In genomic region chr14:12409811-12410210, GRCm38 (mm10) we compare ENCODE assay signal across 18 mouse cellular contexts.
A peak's percentile ranks its signal among the peaks of the same experiment; 100 is the strongest.
DNase-seq lines count a peak whose midpoint lies in the region; TF ChIP-seq lines count a peak whose summit lies in the region.
"Had no signal": no experiment of that assay in that cellular context is flagged by ENCODE, and none has a peak within 500 bp of the region (broad histone marks: within the 10 kb centered on the region; RNA-seq: fewer than 3 reads in every experiment).

No protein-coding gene starts in this region.

- DNase-seq in heart, adult 11 months = peak; percentile 78
- no peak for DNase-seq in heart, postnatal 25 days (ENCODE audit: low spot score)
- DNase-seq in layer of hippocampus, adult 2 months (ENCODE audit: low spot score in 2 of 2) = no peak
- DNase-seq in layer of hippocampus, postnatal 25 days (ENCODE audit: extremely low spot score in 1 of 2, low spot score in 1 of 2) = no peak
- DNase-seq in CH12.LX (ENCODE audit: extremely low read depth) = peak; percentile 50
- no peak for DNase-seq in embryo, embryonic 10.5 days (ENCODE audit: low spot score)
- DNase-seq: adrenal gland, adult 2 months; adrenal gland, adult 8-10 months; adrenal gland, postnatal 10 days; adrenal gland, postnatal 14 days; adrenal gland, postnatal 25 days; adrenal gland, postnatal 36 days; B cell, adult 2 months; cerebellum, adult 11 months; cerebellum, adult 11-12 months; cerebellum, adult 18-20 months; cerebellum, adult 2 months had no signal

- TF ChIP-seq RAD21 in CH12.LX (IDR thresholded peaks at IDR 0.05; ENCODE audit: low read depth, low read length) = no peak

- peaks cover 0 to 15% of the 10 kb centered on the region in 2 experiments; a peak in 2 of 4 replicates for H3K4me1 ChIP-seq in CH12.LX (ENCODE audit: control insufficient read depth in 1 of 2, insufficient read depth in 2 of 2)

- no peaks in the 10 kb centered on the region for H3K36me3 ChIP-seq in CH12.LX (replicated peaks in 1 of 2; ENCODE audit: control insufficient read depth in 1 of 2, insufficient read depth in 1 of 2, low read length in 1 of 2)
- H3K36me3 ChIP-seq: G1E had no signal

- in situ Hi-C loops in CH12.LX (cut with MboI; ENCODE audit: low pct_ligation_motif_present, low pct_unique_long_range_greater_than_20kb, low sequenced_read_pairs) = no loop called here

- no peaks in the 10 kb centered on the region for H3K9me3 ChIP-seq in CH12.LX (replicated peaks; ENCODE audit: low read length)
- H3K9me3 ChIP-seq: G1E had no signal

- dilution Hi-C loops in CH12.LX (cut with MboI; ENCODE audit: extremely low pct_ligation_motif_present, extremely low pct_unique_long_range_greater_than_20kb, low sequenced_read_pairs) = no loop called here

- no peaks in the 10 kb centered on the region for H3K27me3 ChIP-seq in CH12.LX (replicated peaks)

- H3K27ac ChIP-seq in layer of hippocampus, adult 2 months = peak overlapping the region; percentile 46; the same call in 1 of the 2 replicates
- no peak overlapping the region for H3K27ac ChIP-seq in CH12.LX (ENCODE audit: insufficient read depth, low read depth)

- H3K4me3 ChIP-seq in layer of hippocampus, adult 2 months = no peak overlapping the region
- H3K4me3 ChIP-seq in CH12.LX (replicated peaks in 1 of 3; ENCODE audit: low read depth in 2 of 3, low read length in 2 of 3, poor library complexity in 1 of 3) = no peak overlapping the region

- no peak overlapping the region for H3K4me2 ChIP-seq in CH12.LX (ENCODE audit: insufficient read depth, low read depth, poor library complexity, severe bottlenecking)

- no peaks in the 10 kb centered on the region for H3K79me2 ChIP-seq in CH12.LX (replicated peaks; ENCODE audit: control insufficient read depth, extremely low read depth, insufficient read depth, poor library complexity, severe bottlenecking)

- no peak for TF ChIP-seq CTCF in layer of hippocampus, adult 2 months (conservative IDR thresholded peaks at IDR 0.05)
- no peak for TF ChIP-seq CTCF in CH12.LX (conservative IDR thresholded peaks at IDR 0.05 in 1 of 2, IDR thresholded peaks at IDR 0.05 in 1 of 2; ENCODE audit: low read depth in 2 of 2, low read length in 2 of 2)

- intact Hi-C loops in heart, postnatal 25 days (cut with DNase I) = no loop called here

- H3K9ac ChIP-seq in CH12.LX (ENCODE audit: insufficient read depth, low read depth) = no peak overlapping the region

- TF ChIP-seq POLR2A in CH12.LX (IDR thresholded peaks at IDR 0.05; ENCODE audit: low read depth, low read length) = no peak

- TF ChIP-seq EP300 in CH12.LX (IDR thresholded peaks at IDR 0.05; ENCODE audit: low read length) = no peak

TF ChIP-seq in CH12.LX, 34 proteins besides CTCF, POLR2A, EP300 and RAD21:
- TF ChIP-seq TCF12 (IDR thresholded peaks at IDR 0.05; ENCODE audit: low read depth, low read length) (no peak), KAT2A (IDR thresholded peaks at IDR 0.05; ENCODE audit: insufficient replicate concordance, low read length) (no peak), MAFK (IDR thresholded peaks at IDR 0.05; ENCODE audit: insufficient replicate concordance, low read length) (no peak), ELF1 (IDR thresholded peaks at IDR 0.05; ENCODE audit: low read depth, low read length) (no peak), POLR2AphosphoS2 (IDR thresholded peaks at IDR 0.05; ENCODE audit: low read depth, low read length) (no peak), MAX (IDR thresholded peaks at IDR 0.05; ENCODE audit: low read length) (no peak), IRF4 (IDR thresholded peaks at IDR 0.05; ENCODE audit: low read depth, low read length) (no peak), MEF2A (IDR thresholded peaks at IDR 0.05; ENCODE audit: borderline replicate concordance, low read depth, low read length) (no peak), CHD2 (IDR thresholded peaks at IDR 0.05; ENCODE audit: low read length) (no peak), USF1 (IDR thresholded peaks at IDR 0.05; ENCODE audit: low read depth, low read length) (no peak), SIN3A (IDR thresholded peaks at IDR 0.05; ENCODE audit: low read length) (no peak)
TF ChIP-seq in CH12.LX: peak in this region for 0.

Comparison
In these comparisons a context has a peak if more than half of its experiments do, and no peak if none do; other contexts are left out.
1. DNase-seq: peak in heart, adult 11 months (single experiment) and CH12.LX (single experiment); none in heart, postnatal 25 days (single experiment), layer of hippocampus, adult 2 months (0 of 2), layer of hippocampus, postnatal 25 days (0 of 2) and embryo, embryonic 10.5 days (single experiment).